Mouse (Mus musculus): ENCODE data around the gene Znfx1. TPM values are rescaled to one million over a fixed set of nuclear protein-coding genes. Genes with fewer than 3 reads are reported as not detected.
A peak's percentile ranks its signal among the peaks of the same experiment; 100 is the strongest.

The Znfx1 gene
- polyA plus RNA-seq, 1 experiment from 2014 or later, result 6.5 TPM

GRCm38 (mm10) chr2:166995021-166995795, 67.6 kb downstream of the Znfx1 start:
- WGBS, result 4% methylated on average over 28 of the region's 28 CpGs
- Histone ChIP-seq H3K36me3 (no peaks in the 10 kb centered on the region), H3K4me1 (peaks cover 40% of the 10 kb centered on the region), H3K27me3 (ENCODE audit: insufficient read depth, poor library complexity, severe bottlenecking) (no peaks in the 10 kb centered on the region), H3K4me3 (peak overlapping the region; percentile 78), H3K27ac (peak overlapping the region; percentile 93), H3K9me3 (no peaks in the 10 kb centered on the region)
- peak; percentile 79 for DNase-seq (ENCODE audit: low spot score)

- DNase-seq (ENCODE audit: low spot score), result no peak
- Histone ChIP-seq H3K36me3 (no peaks in the 10 kb centered on the region), H3K9me3 (no peaks in the 10 kb centered on the region), H3K27me3 (ENCODE audit: insufficient read depth, poor library complexity, severe bottlenecking) (no peaks in the 10 kb centered on the region), H3K4me1 (peaks cover 47% of the 10 kb centered on the region), H3K4me3 (no peak overlapping the region), H3K27ac (no peak overlapping the region)
Observed at GRCm38 (mm10) chr2:166991945-166992344, 70.9 kb downstream of the Znfx1 start.

GRCm38 (mm10) chr2:166990861-166991260, 72.0 kb downstream of the Znfx1 start:
- H3K36me3 ChIP-seq, result no peaks in the 10 kb centered on the region
- peaks cover 38% of the 10 kb centered on the region for H3K4me1 ChIP-seq
- no peak for DNase-seq (ENCODE audit: low spot score)
- no peaks in the 10 kb centered on the region for H3K9me3 ChIP-seq
- H3K4me3 ChIP-seq, result no peak overlapping the region
- H3K27me3 ChIP-seq (ENCODE audit: insufficient read depth, poor library complexity, severe bottlenecking), result no peaks in the 10 kb centered on the region
- no peak overlapping the region for H3K27ac ChIP-seq
- WGBS, result 76% methylated on average over 7 of the region's 7 CpGs

Other genes starting within 250 kb of the Znfx1 start
- 147 and 155 TPM in 2 replicates for gene Cse1l, start 157.0 kb downstream of the Znfx1 start, polyA plus RNA-seq (2016; fragmentation: Nextera tagmentation; extraction: Ambion mirVana)
- 60.3 and 69.0 TPM in 2 replicates for gene Stau1, start 66.7 kb downstream of the Znfx1 start, polyA plus RNA-seq (2016; fragmentation: Nextera tagmentation; extraction: Ambion mirVana)
- gene Ddx27, start 47.8 kb downstream of the Znfx1 start, polyA plus RNA-seq (2016; fragmentation: Nextera tagmentation; extraction: Ambion mirVana), result 46.4 and 59.4 TPM in 2 replicates
- 0.16 and 0.21 TPM in 2 replicates for gene Kcnb1, start 127.1 kb upstream of the Znfx1 start, polyA plus RNA-seq (2016; fragmentation: Nextera tagmentation; extraction: Ambion mirVana)
- gene Ptgis, start 177.6 kb upstream of the Znfx1 start, polyA plus RNA-seq (2016; fragmentation: Nextera tagmentation; extraction: Ambion mirVana), result 16.3 and 21.4 TPM in 2 replicates

Data from heart, embryonic 10.5 days (tissue).